Mouse (Mus musculus) G1E-ER4 (cell line): Measurements from ENCODE around the gene Atpaf2. TPM values are rescaled to one million over a fixed set of nuclear protein-coding genes. Genes with fewer than 3 reads are reported as not detected.

Experiments used
- GATA1 ChIP-seq: IDR thresholded peaks from one replicate; pipeline ENCODE4 v1.8.0; 2012; ENCODE audit warnings: low read length, inconsistent platforms
- polyA plus RNA-seq: library from polyadenylated mRNA; stranded (reverse); fragments of >175 nt; gene quantifications from 2 replicates; pipeline ENCODE4 v1.2.3, GENCODE M21; 2012

Atpaf2 gene
- 79.2 and 117 TPM in 2 replicates for polyA plus RNA-seq

- no peak for TF ChIP-seq GATA1
These were observed at the start of gene Atpaf2 for GRCm38 (mm10) chr11:60417717-60418472. Atpaf2 (minus strand) TSS chr11:60418457.

DNA sequence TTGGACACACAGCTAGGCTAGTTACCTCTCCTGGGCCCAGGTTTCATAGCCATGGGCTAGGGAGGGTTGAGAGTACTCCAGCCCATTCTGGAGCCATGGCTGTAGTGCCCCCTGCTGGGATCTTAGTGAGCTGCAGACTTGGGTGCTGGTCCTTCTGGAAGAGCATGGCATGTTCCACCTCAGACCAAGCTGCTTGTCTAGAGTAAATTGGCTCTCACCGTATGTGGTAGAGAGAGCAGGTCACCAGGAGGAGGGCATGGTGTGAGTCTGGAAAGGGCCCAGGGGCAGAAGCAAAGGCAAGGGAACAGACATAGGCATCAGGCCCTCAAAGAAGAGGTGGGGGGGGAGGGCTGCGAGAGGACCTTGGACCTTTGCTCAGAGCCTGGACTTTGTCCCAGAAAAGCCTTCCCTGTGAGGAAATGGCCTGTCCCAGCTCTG, 47.7 kb upstream of the Atpaf2 start:
- no peak for TF ChIP-seq GATA1

GRCm38 (mm10) chr11:60457973-60458372, 39.7 kb upstream of the Atpaf2 start:
- TF ChIP-seq GATA1 = no peak

DNA sequence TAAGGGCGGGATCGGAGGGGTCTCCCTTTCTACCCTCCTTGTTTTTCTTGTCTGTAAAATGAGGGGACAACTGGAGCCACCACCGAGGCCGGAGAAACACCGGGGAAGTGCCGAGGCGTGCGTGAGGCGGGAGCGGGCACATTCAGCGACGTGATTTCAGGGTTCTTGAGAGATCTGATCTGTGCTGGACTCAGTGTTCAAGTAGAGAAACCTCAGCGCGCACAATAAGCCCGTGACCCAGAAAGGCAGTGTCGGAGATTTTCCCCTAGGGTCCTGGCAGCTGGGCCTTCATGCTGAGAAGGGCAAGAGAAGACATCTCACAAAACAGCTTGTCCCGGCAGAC, 36.5 kb upstream of the Atpaf2 start:
- TF ChIP-seq GATA1 = no peak

- no peak for TF ChIP-seq GATA1
These were observed 36.0 kb upstream of the Atpaf2 start, which contains the start of gene Drg2 for GRCm38 (mm10) chr11:60454080-60454744. Drg2 (plus strand) TSS chr11:60454591.

GRCm38 (mm10) chr11:60444007-60444406, 25.8 kb upstream of the Atpaf2 start:
- no peak for TF ChIP-seq GATA1

GRCm38 (mm10) chr11:60442896-60443295, 24.6 kb upstream of the Atpaf2 start:
- TF ChIP-seq GATA1 = no peak

- no peak for TF ChIP-seq GATA1
These were observed 21.9 kb upstream of the Atpaf2 start for GRCm38 (mm10) chr11:60440176-60440575.

- TF ChIP-seq GATA1 = no peak
These were observed 18.4 kb upstream of the Atpaf2 start for GRCm38 (mm10) chr11:60436618-60437017.

DNA sequence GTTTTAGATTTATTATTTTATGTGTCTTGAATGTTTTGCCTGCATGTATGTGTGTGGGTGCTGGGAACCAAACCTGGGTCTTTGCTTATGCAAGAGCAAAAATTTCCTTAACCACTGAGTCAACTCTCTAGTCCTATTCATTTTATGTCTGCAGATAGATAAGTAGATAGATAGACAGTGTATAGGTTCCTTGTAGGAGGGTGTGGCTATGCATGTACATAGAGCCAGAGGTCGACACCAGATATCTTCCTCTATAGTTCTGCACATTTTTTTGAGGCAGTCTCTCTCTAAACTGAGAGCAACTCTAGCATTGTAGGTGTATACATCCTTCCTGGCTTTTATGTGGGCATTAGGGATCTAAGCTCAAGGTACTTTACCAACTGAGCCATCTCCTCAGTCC, 16.9 kb upstream of the Atpaf2 start:
- no peak for TF ChIP-seq GATA1

GRCm38 (mm10) chr11:60433501-60433900, 15.2 kb upstream of the Atpaf2 start:
- TF ChIP-seq GATA1 = no peak

GRCm38 (mm10) chr11:60427628-60428027, 9.4 kb upstream of the Atpaf2 start:
- TF ChIP-seq GATA1 = no peak

GRCm38 (mm10) chr11:60426417-60426816, 8.2 kb upstream of the Atpaf2 start:
- TF ChIP-seq GATA1 = no peak

DNA sequence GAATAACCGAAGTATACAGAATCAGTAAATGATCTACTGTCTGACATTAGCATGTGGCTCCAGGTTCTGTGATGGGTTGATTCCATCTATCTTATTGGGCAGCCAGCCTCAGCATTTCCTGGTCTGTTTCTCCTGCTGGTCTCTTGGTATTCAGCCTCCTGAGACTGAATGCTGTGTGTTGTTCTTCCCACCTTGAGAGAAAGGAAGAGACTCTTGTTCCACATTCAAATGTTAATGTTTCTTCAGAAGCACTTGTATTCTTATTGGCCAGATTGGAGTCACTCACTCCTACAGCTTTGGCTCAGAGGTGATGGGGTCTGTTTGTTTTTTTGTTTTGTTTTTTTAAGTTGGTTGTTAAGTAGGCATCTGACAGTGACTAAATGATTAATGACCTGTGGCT, 4.7 kb upstream of the Atpaf2 start:
- TF ChIP-seq GATA1 = no peak

DNA sequence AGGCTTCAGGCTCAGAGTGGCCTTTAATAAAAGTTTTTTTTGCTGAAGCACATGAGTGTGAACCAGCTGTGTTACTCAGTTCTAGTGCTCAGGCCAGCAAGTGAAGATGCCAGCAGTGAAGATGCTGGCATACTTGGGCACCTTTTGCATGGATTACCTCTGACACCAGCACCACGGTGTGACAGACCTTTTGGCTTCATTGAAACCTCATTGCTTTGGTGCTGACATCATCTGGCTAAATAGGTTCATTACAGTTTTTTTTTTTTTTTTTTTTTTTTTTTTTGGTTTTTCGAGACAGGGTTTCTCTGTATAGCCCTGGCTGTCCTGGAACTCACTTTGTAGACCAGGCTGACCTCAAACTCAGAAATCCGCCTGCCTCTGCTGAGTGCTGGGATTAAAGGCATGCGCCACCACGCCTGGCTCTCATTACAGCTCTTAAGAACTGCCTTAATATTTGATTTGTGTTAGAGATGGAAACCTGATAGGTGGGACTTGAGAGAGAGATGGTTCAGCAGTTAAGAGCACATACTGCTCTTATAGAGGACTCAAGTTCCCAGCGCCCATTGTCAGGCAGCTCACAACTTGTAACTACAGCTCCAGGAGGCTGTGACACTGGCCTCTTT, 3.9 kb upstream of the Atpaf2 start:
- no peak for TF ChIP-seq GATA1

DNA sequence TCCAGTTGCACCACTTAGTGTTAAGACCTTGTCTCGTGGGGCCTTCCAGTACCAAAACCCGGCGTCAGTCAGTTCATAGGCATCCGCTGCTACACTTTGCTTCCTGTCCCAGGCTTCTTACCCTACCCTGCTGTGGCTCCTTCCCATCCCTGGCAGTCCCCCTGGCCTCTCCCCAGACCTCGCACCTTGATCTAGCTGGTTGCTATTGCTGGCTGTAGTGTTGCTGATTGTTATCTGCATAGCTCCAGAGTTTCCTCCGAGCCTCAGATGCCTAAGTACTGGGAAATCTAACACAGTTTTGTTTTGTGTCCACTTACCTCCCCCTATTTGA, 181 bp upstream of the Atpaf2 start:
- TF ChIP-seq GATA1 = no peak
